Mouse (Mus musculus): ENCODE measurements around the gene Kif5a.

DNA sequence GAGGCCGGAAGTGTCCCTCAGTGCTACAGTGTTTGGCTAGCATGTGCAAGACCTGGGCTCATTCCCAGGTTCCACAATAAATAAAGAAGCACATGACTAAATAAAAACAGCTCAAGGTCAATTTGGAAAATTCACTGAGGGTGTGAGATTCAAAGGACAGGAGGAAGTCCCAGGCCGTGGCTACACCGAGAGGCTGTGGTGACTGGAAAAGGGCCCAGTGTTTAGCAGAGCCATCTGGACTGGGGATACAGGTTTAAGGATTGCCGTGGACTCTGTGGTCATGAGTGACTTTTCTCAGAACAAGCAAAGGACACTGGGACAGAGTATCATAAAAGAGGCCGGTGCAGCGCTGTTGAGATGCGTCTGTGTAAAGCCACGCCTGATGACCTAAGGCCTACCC is 49.9 kb downstream of the Kif5a start:
- TF ChIP-seq POLR2A (IDR thresholded peaks at IDR 0.05; ENCODE audit: borderline replicate concordance, insufficient read depth, low read length): no peak
- TF ChIP-seq CTCF (IDR thresholded peaks at IDR 0.05; ENCODE audit: borderline replicate concordance, insufficient read depth, low read depth, low read length): no peak

Data from cerebellum, adult 2 months (tissue).